Mouse (Mus musculus): ENCODE results near the gene Ptgis. TPM values are rescaled to one million over a fixed set of nuclear protein-coding genes. Genes with fewer than 3 reads are reported as not detected.

The Ptgis gene
- polyA plus RNA-seq, 1 experiment from 2014 or later = 3.7 TPM

GRCm38 (mm10) chr2:167243831-167244563 lies 3.6 kb upstream of the Ptgis start:
- Histone ChIP-seq H3K27ac (ENCODE audit: low read depth, low read length) (no peak overlapping the region), H3K4me1 (ENCODE audit: control insufficient read depth, insufficient read depth, low read length) (peaks cover 6% of the 10 kb centered on the region), H3K9me3 (replicated peaks; ENCODE audit: control insufficient read depth, low read length) (no peaks in the 10 kb centered on the region), H3K36me3 (ENCODE audit: control insufficient read depth, insufficient read depth, low read length) (no peaks in the 10 kb centered on the region), H3K27me3 (replicated peaks; ENCODE audit: control insufficient read depth, insufficient read depth, low read length) (no peaks in the 10 kb centered on the region), H3K4me2 (ENCODE audit: low read length) (no peak overlapping the region), H3K9ac (ENCODE audit: low read length) (no peak overlapping the region), H3K4me3 (ENCODE audit: low read depth, low read length) (no peak overlapping the region)
- 95% methylated on average over 4 of the region's 4 CpGs for WGBS
- ATAC-seq = no peak
- DNase-seq (ENCODE audit: low spot score) = no peak

GRCm38 (mm10) chr2:167239262-167239661 lies 1.1 kb downstream of the Ptgis start:
- no peak overlapping the region for H3K4me2 ChIP-seq (ENCODE audit: low read length)
- no peak for DNase-seq (ENCODE audit: low spot score)
- no peak overlapping the region for H3K4me3 ChIP-seq (ENCODE audit: low read depth, low read length)

GRCm38 (mm10) chr2:167237224-167237623 lies 3.2 kb downstream of the Ptgis start:
- Histone ChIP-seq H3K9ac (ENCODE audit: low read length) (no peak overlapping the region), H3K27me3 (replicated peaks; ENCODE audit: control insufficient read depth, insufficient read depth, low read length) (0 out of 2 replicates have a peak, but pooled peaks cover 3% of the 10 kb centered on the region), H3K36me3 (ENCODE audit: control insufficient read depth, insufficient read depth, low read length) (no peaks in the 10 kb centered on the region), H3K4me3 (ENCODE audit: low read depth, low read length) (no peak overlapping the region), H3K27ac (ENCODE audit: low read depth, low read length) (no peak overlapping the region), H3K4me1 (ENCODE audit: control insufficient read depth, insufficient read depth, low read length) (peaks cover 6% of the 10 kb centered on the region), H3K9me3 (replicated peaks; ENCODE audit: control insufficient read depth, low read length) (no peaks in the 10 kb centered on the region), H3K4me2 (ENCODE audit: low read length) (no peak overlapping the region)
- WGBS = 82% methylated on average over 9 of the region's 9 CpGs
- DNase-seq (ENCODE audit: low spot score) (no peak), ATAC-seq (no peak)

More at GRCm38 (mm10) chr2:167239262-167239661, 1.1 kb downstream of the Ptgis start:
- WGBS = 35% methylated on average over 12 of the region's 12 CpGs
- Histone ChIP-seq H3K27me3 (replicated peaks; ENCODE audit: control insufficient read depth, insufficient read depth, low read length) (0 out of 2 replicates have a peak, but pooled peaks cover 3% of the 10 kb centered on the region), H3K9me3 (replicated peaks; ENCODE audit: control insufficient read depth, low read length) (no peaks in the 10 kb centered on the region), H3K4me1 (ENCODE audit: control insufficient read depth, insufficient read depth, low read length) (peaks cover 6% of the 10 kb centered on the region), H3K36me3 (ENCODE audit: control insufficient read depth, insufficient read depth, low read length) (no peaks in the 10 kb centered on the region), H3K9ac (ENCODE audit: low read length) (no peak overlapping the region), H3K27ac (ENCODE audit: low read depth, low read length) (no peak overlapping the region)
- no peak for ATAC-seq

- 95% methylated on average over 4 of the region's 4 CpGs for WGBS
- H3K4me3 ChIP-seq (ENCODE audit: low read depth, low read length) = no peak overlapping the region
- no peaks in the 10 kb centered on the region for H3K36me3 ChIP-seq (ENCODE audit: control insufficient read depth, insufficient read depth, low read length)
- H3K9ac ChIP-seq (ENCODE audit: low read length) = no peak overlapping the region
- H3K9me3 ChIP-seq (replicated peaks; ENCODE audit: control insufficient read depth, low read length) = no peaks in the 10 kb centered on the region
- ATAC-seq (no peak), DNase-seq (ENCODE audit: low spot score) (no peak)
- peaks cover 6% of the 10 kb centered on the region for H3K4me1 ChIP-seq (ENCODE audit: control insufficient read depth, insufficient read depth, low read length)
- 0 out of 2 replicates have a peak, but pooled peaks cover 3% of the 10 kb centered on the region for H3K27me3 ChIP-seq (replicated peaks; ENCODE audit: control insufficient read depth, insufficient read depth, low read length)
- H3K4me2 ChIP-seq (ENCODE audit: low read length) = no peak overlapping the region
- H3K27ac ChIP-seq (ENCODE audit: low read depth, low read length) = no peak overlapping the region
Observed at GRCm38 (mm10) chr2:167236174-167236573, 4.2 kb downstream of the Ptgis start.

- Histone ChIP-seq H3K9me3 (replicated peaks; ENCODE audit: control insufficient read depth, low read length) (no peaks in the 10 kb centered on the region), H3K9ac (ENCODE audit: low read length) (no peak overlapping the region), H3K36me3 (ENCODE audit: control insufficient read depth, insufficient read depth, low read length) (no peaks in the 10 kb centered on the region), H3K4me2 (ENCODE audit: low read length) (no peak overlapping the region), H3K27ac (ENCODE audit: low read depth, low read length) (no peak overlapping the region), H3K4me3 (ENCODE audit: low read depth, low read length) (no peak overlapping the region), H3K4me1 (ENCODE audit: control insufficient read depth, insufficient read depth, low read length) (peaks cover 6% of the 10 kb centered on the region), H3K27me3 (replicated peaks; ENCODE audit: control insufficient read depth, insufficient read depth, low read length) (0 out of 2 replicates have a peak, but pooled peaks cover 3% of the 10 kb centered on the region)
- DNase-seq (ENCODE audit: low spot score) (no peak), ATAC-seq (no peak)
- WGBS = 83% methylated on average over 17 of the region's 17 CpGs
Observed at GRCm38 (mm10) chr2:167235338-167236018, 4.9 kb downstream of the Ptgis start.

- WGBS = 52% methylated on average over 14 of the region's 14 CpGs
- no peak overlapping the region for H3K4me2 ChIP-seq (ENCODE audit: low read length)
- no peaks in the 10 kb centered on the region for H3K4me1 ChIP-seq (ENCODE audit: control insufficient read depth, insufficient read depth, low read length)
- H3K9ac ChIP-seq (ENCODE audit: low read length) = no peak overlapping the region
- no peak for DNase-seq (ENCODE audit: low spot score)
- no peak overlapping the region for H3K4me3 ChIP-seq (ENCODE audit: low read depth, low read length)
- H3K9me3 ChIP-seq (replicated peaks; ENCODE audit: control insufficient read depth, low read length) = no peaks in the 10 kb centered on the region
- no peak for ATAC-seq
- H3K27me3 ChIP-seq (replicated peaks; ENCODE audit: control insufficient read depth, insufficient read depth, low read length) = 0 out of 2 replicates have a peak, but pooled peaks cover 3% of the 10 kb centered on the region
- no peaks in the 10 kb centered on the region for H3K36me3 ChIP-seq (ENCODE audit: control insufficient read depth, insufficient read depth, low read length)
- no peak overlapping the region for H3K27ac ChIP-seq (ENCODE audit: low read depth, low read length)
Observed at GRCm38 (mm10) chr2:167233771-167234170, 6.6 kb downstream of the Ptgis start.

GRCm38 (mm10) chr2:167233009-167233335 lies 7.4 kb downstream of the Ptgis start:
- H3K9ac ChIP-seq (ENCODE audit: low read length) = no peak overlapping the region
- H3K27me3 ChIP-seq (replicated peaks; ENCODE audit: control insufficient read depth, insufficient read depth, low read length) = no peaks in the 10 kb centered on the region
- no peaks in the 10 kb centered on the region for H3K4me1 ChIP-seq (ENCODE audit: control insufficient read depth, insufficient read depth, low read length)
- no peak overlapping the region for H3K27ac ChIP-seq (ENCODE audit: low read depth, low read length)
- H3K9me3 ChIP-seq (replicated peaks; ENCODE audit: control insufficient read depth, low read length) = no peaks in the 10 kb centered on the region
- DNase-seq (ENCODE audit: low spot score) = no peak
- ATAC-seq = no peak
- no peaks in the 10 kb centered on the region for H3K36me3 ChIP-seq (ENCODE audit: control insufficient read depth, insufficient read depth, low read length)
- 76% methylated on average over 5 of the region's 5 CpGs for WGBS
- H3K4me3 ChIP-seq (ENCODE audit: low read depth, low read length) = no peak overlapping the region
- H3K4me2 ChIP-seq (ENCODE audit: low read length) = no peak overlapping the region

GRCm38 (mm10) chr2:167232132-167233008 lies 8.0 kb downstream of the Ptgis start:
- Histone ChIP-seq H3K9me3 (replicated peaks; ENCODE audit: control insufficient read depth, low read length) (no peaks in the 10 kb centered on the region), H3K4me3 (ENCODE audit: low read depth, low read length) (no peak overlapping the region), H3K27ac (ENCODE audit: low read depth, low read length) (no peak overlapping the region; the same call in 1 of the 2 replicates), H3K27me3 (replicated peaks; ENCODE audit: control insufficient read depth, insufficient read depth, low read length) (no peaks in the 10 kb centered on the region), H3K9ac (ENCODE audit: low read length) (no peak overlapping the region), H3K4me2 (ENCODE audit: low read length) (no peak overlapping the region), H3K4me1 (ENCODE audit: control insufficient read depth, insufficient read depth, low read length) (no peaks in the 10 kb centered on the region), H3K36me3 (ENCODE audit: control insufficient read depth, insufficient read depth, low read length) (no peaks in the 10 kb centered on the region)
- WGBS = 56% methylated on average over 14 of the region's 14 CpGs
- no peak for DNase-seq (ENCODE audit: low spot score)
- ATAC-seq = no peak
